Mouse (Mus musculus) lung, postnatal 0 days (tissue): ENCODE measurements around the gene Ctsw. TPM values are rescaled to one million over a fixed set of nuclear protein-coding genes. Genes with fewer than 3 reads are reported as not detected.
A peak's percentile ranks its signal among the peaks of the same experiment; 100 is the strongest.

Experiments
- ATAC-seq: fragments of 200-750 bp; cut with Nextera tagmentation; 2 replicates; pipeline ENCODE4 v1.8.0; 2017; ENCODE audit warnings: moderate library complexity
- DNase-seq: peaks from one replicate; pipeline ENCODE4 v3.0.0-alpha.2; 2016; ENCODE audit warnings: low spot score
- H3K27ac ChIP-seq: fragments of 300-500 bp; sonication (generic); 2 replicates; pipeline ENCODE4 v1.5.1; 2014; ENCODE audit warnings: antibody characterized with exemption, mild to moderate bottlenecking, low read length, mixed read lengths
- H3K27me3 ChIP-seq: fragments of 300-500 bp; sonication (generic); replicated peaks from 2 replicates; pipeline ENCODE4 v1.6.1; 2014; ENCODE audit warnings: low read length, mixed read lengths; ENCODE audit not compliant: insufficient read depth
- H3K36me3 ChIP-seq: fragments of 300-500 bp; sonication (generic); 2 replicates; pipeline ENCODE4 v1.6.1; 2014; ENCODE audit warnings: low read length, mixed read lengths; ENCODE audit not compliant: insufficient read depth
- H3K4me1 ChIP-seq: fragments of 300-500 bp; sonication (generic); 2 replicates; pipeline ENCODE4 v1.6.1; 2014; ENCODE audit warnings: antibody characterized with exemption, low read depth, low read length, mixed read lengths; ENCODE audit not compliant: insufficient read depth
- H3K4me2 ChIP-seq: fragments of 300-500 bp; sonication (generic); replicated peaks from 2 replicates; pipeline ENCODE4 v1.6.1; 2014; ENCODE audit warnings: low read depth, mild to moderate bottlenecking, low read length, moderate library complexity, mixed read lengths
- H3K4me3 ChIP-seq: fragments of 300-500 bp; sonication (generic); 2 replicates; pipeline ENCODE4 v1.5.1; 2014; ENCODE audit warnings: low read depth, low read length
- H3K9ac ChIP-seq: fragments of 300-500 bp; sonication (generic); replicated peaks from 2 replicates; pipeline ENCODE4 v1.6.1; 2014; ENCODE audit warnings: low read depth, mild to moderate bottlenecking
- H3K9me3 ChIP-seq: fragments of 300-500 bp; sonication (generic); 2 replicates; pipeline ENCODE4 v1.6.1; 2016; ENCODE audit warnings: low read length, mixed read lengths
- CTCF ChIP-seq: IDR thresholded peaks from 2 replicates; pipeline ENCODE4 v1.5.1; 2016; ENCODE audit warnings: antibody characterized with exemption, mild to moderate bottlenecking
- EP300 ChIP-seq: IDR thresholded peaks from 2 replicates; pipeline ENCODE4 v1.6.1; 2016; ENCODE audit warnings: antibody characterized with exemption, mild to moderate bottlenecking, control low read depth
- WGBS: fragments of 180-500 bp; shearing (Covaris S2); extraction: QIAGEN DNeasy Blood & Tissue Kit; methylation state at CpG from one replicate; pipeline ENCODE4 v1.1.7; 2014; 5-methylcytosine and 5-hydroxymethylcytosine counted together
- polyA plus RNA-seq: library from polyadenylated mRNA; unstranded; fragments of >200 nt; fragmentation: Nextera tagmentation; extraction: Ambion mirVana; gene quantifications from 2 replicates; pipeline ENCODE4 v1.2.1, GENCODE M21; 2015

Ctsw gene
- polyA plus RNA-seq = 2.6 and 2.8 TPM in 2 replicates

GRCm38 (mm10) chr19:5468374-5468773 is at the start of gene Ctsw:
Gene Ctsw, minus strand, starts transcription at chr19:5468507.
- Histone ChIP-seq H3K4me2 (no peak within 1 kb of the TSS), H3K36me3 (peaks cover 14% of the 10 kb centered on the region), H3K9me3 (no peaks in the 10 kb centered on the region), H3K4me1 (no peaks in the 10 kb centered on the region), H3K9ac (no peak within 1 kb of the TSS), H3K4me3 (no peak within 1 kb of the TSS), H3K27me3 (no peaks in the 10 kb centered on the region), H3K27ac (no peak within 1 kb of the TSS)
- TF ChIP-seq EP300 (no peak), CTCF (no peak)
- no peak for ATAC-seq
- WGBS = 36% methylated on average over 5 of the region's 5 CpGs
- DNase-seq = no peak

DNA sequence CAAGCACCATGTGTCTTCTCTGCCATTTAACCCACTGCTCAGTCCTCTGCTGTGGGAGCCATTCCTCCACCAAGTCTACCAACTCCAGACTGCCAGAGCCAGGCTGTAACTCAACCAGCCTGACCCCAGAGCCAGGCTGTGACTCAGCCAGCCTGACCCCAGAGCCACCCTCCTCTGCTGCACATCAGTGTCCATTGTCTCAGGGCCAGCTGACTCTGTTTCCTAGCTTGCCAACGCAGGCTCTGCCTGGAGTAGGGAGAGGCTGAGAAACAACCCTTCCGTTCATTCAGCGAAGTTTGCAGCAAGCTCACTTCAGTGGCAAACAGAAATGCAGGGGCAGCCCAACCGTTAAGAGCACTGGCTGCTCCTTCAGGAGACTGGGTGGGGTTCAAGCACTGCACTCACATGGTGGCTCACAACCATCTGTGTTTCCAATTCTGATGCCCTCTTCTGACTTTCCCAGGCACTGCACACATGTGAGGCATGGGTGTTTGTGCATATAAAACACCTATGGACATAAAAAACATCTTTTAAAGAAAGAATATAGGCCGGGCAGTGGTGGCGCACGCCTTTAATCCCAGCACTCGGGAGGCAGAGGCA is 48.7 kb upstream of the Ctsw start:
- ATAC-seq = no peak; the same call in 1 of the 2 replicates

DNA sequence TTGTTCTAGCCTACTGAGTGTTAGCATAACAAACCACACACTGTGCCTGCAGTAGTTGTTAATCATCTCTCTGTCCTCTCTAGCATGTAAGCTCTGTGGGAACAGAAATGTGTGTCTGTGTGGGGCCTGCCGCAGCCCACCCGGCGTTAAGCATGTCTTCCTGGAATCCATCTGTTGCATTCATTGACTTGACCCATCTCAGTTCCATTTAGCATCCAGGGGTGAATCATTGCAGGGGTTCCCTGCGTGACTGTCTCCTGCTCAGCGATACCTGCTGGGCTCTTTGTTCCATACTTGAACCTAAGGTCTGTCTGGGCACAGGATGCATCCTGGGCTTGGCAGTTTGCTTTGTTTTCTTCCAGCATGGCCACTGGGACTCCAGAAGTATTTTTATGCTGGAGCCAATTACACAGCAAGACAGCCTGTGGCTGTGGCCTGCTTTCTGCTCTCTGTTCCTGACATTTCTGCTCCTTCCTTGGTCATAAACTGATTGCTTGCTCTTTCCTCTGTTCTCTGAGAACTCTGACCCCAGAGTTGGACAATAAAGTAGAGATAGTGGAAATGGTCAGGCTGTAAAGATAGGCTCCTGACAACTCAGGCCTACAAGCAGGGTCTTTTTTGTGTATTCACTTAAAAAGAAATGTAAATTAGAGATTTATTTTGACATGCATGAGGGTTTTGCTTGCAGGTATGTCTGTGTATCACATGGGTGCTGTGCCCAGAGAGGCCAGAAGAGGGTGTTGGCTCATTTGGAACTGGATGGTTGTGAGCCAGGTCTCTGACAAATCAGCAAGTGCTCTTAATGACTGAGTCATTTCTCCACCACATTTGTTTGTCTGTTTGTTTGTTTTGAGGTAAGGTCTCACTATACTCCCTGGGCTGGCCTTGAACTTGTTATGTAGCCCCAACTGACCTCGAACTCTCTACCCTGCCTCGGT is 47.8 kb upstream of the Ctsw start:
- no peak overlapping the region for H3K4me3 ChIP-seq
- no peak overlapping the region for H3K4me2 ChIP-seq
- no peaks in the 10 kb centered on the region for H3K9me3 ChIP-seq
- H3K36me3 ChIP-seq = no peaks in the 10 kb centered on the region
- ATAC-seq (no peak), DNase-seq (no peak)
- H3K27ac ChIP-seq = no peak overlapping the region
- TF ChIP-seq CTCF (peak; percentile 34; the same call in 1 of the 2 replicates), EP300 (no peak)
- whole genome bisulfite sequencing = 85% methylated on average over 7 of the region's 7 CpGs
- H3K4me1 ChIP-seq = 0 out of 2 replicates have a peak, but pooled peaks cover 8% of the 10 kb centered on the region
- no peaks in the 10 kb centered on the region for H3K27me3 ChIP-seq
- H3K9ac ChIP-seq = no peak overlapping the region

More for the DNA sequence above, 48.7 kb upstream of the Ctsw start:
- TF ChIP-seq CTCF (peak; percentile 38), EP300 (no peak)
- H3K9me3 ChIP-seq = no peaks in the 10 kb centered on the region
- no peak overlapping the region for H3K4me2 ChIP-seq
- H3K27me3 ChIP-seq = no peaks in the 10 kb centered on the region
- DNase-seq = peak; percentile 13
- no peak overlapping the region for H3K9ac ChIP-seq
- H3K36me3 ChIP-seq = no peaks in the 10 kb centered on the region
- no peak overlapping the region for H3K27ac ChIP-seq
- 73% methylated on average over 8 of the region's 8 CpGs for WGBS
- no peak overlapping the region for H3K4me3 ChIP-seq
- H3K4me1 ChIP-seq = 0 out of 2 replicates have a peak, but pooled peaks cover 6% of the 10 kb centered on the region

DNA sequence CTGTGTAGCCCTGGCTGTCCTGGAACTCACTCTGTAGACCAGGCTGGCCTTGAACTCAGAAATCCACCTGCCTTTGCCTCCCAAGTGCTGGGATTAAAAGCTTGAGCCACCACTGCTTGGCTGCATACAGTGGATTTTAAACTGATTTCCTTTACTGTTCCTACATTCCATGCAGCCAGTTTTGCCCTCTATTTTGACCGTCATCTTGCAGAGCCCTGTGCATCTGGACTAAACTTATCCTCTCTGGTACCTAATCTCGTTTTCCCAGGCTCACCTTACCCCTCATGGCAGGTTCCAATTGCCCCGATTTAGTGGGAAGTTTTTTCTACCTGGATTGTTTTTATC is 44.7 kb upstream of the Ctsw start:
- Histone ChIP-seq H3K4me3 (no peak overlapping the region), H3K27me3 (no peaks in the 10 kb centered on the region), H3K4me2 (0 out of 2 replicates have a peak overlapping the region, but pooled peaks have one; percentile 27), H3K36me3 (no peaks in the 10 kb centered on the region), H3K27ac (no peak overlapping the region), H3K9ac (no peak overlapping the region), H3K4me1 (0 out of 2 replicates have a peak, but pooled peaks cover 10% of the 10 kb centered on the region), H3K9me3 (no peaks in the 10 kb centered on the region)
- 78% methylated on average over 3 of the region's 3 CpGs for WGBS
- DNase-seq = no peak
- no peak for ATAC-seq
- TF ChIP-seq CTCF (no peak), EP300 (no peak)

DNA sequence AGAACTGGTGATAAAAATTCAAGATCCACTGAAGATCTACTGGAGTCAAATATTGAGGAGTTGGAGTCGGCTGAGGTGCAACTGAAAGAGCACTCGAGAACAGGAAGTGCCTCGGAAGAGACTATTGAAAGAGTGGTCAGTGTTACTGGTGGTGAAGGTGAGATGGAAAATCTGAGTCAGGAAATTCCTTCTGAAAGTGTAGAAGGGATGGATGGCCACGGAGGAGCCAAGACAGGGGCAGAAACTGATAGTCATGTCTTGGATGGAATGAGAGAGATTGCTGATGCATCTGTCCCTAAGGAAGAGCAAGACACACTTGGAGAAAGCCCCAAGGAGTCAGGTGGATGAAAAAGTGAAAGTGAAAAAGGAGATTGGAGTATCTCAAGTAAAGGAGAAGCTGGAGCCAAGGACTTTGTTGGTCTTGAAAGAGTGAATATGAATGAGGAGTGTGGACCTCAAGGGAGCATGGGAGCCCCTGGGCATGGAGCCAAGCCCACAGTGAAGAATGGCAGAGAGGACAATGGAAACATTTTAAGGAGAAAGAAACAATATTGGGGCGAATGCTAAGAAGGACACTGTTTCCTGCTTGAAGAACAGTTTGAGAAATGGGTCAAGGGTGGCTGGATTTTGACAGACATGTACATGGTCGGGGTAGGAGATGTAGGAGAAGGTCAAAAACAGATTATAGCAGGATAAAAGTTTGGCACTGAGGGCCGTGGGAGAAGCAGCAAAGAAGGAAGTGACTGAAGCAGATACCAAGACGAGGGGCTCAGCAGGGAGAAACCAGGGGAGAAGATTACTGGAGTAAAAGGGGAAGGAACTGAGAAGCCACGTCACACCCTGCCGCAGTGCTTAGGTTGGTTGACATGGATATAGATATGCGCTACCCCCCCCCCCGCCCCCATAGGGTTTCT is 44.0 kb upstream of the Ctsw start:
- DNase-seq (peak; percentile 33), ATAC-seq (no peak)
- Histone ChIP-seq H3K4me1 (0 out of 2 replicates have a peak, but pooled peaks cover 10% of the 10 kb centered on the region), H3K27ac (peak overlapping the region; percentile 14; the same call in 1 of the 2 replicates), H3K27me3 (no peaks in the 10 kb centered on the region), H3K9ac (no peak overlapping the region), H3K4me2 (peak overlapping the region; percentile 27), H3K9me3 (no peaks in the 10 kb centered on the region), H3K36me3 (no peaks in the 10 kb centered on the region), H3K4me3 (no peak overlapping the region)
- WGBS = 51% methylated on average over 12 of the region's 12 CpGs
- TF ChIP-seq CTCF = no peak
- TF ChIP-seq EP300 = no peak
